Mouse (Mus musculus) forebrain, embryonic 11.5 days (tissue): ENCODE measurements around the gene Abi2. TPM values are rescaled to one million over a fixed set of nuclear protein-coding genes. Genes with fewer than 3 reads are reported as not detected.

Experiments
- ATAC-seq: fragments of 200-750 bp; cut with Nextera tagmentation; replicated peaks from 2 replicates; pipeline ENCODE4 v1.8.0; 2017; ENCODE audit warnings: moderate TSS enrichment; ENCODE audit not compliant: low FRiP score
- DNase-seq: peaks from one replicate; pipeline ENCODE4 v3.0.0-alpha.2; 2017; ENCODE audit warnings: low spot score
- H3K27ac ChIP-seq: fragments of 300-500 bp; sonication (generic); 2 replicates; pipeline ENCODE4 v1.5.1; 2014; ENCODE audit warnings: low read depth, low read length
- H3K27me3 ChIP-seq: fragments of 300-500 bp; sonication (generic); 2 replicates; pipeline ENCODE4 v1.6.1; 2014; ENCODE audit warnings: mild to moderate bottlenecking, low read length, mixed read lengths; ENCODE audit not compliant: control insufficient read depth, insufficient read depth
- H3K36me3 ChIP-seq: fragments of 300-500 bp; sonication (generic); 2 replicates; pipeline ENCODE4 v1.6.1; 2014; ENCODE audit warnings: mild to moderate bottlenecking, low read length, moderate library complexity, mixed read lengths; ENCODE audit not compliant: control insufficient read depth, insufficient read depth
- H3K4me1 ChIP-seq: fragments of 300-500 bp; sonication (generic); replicated peaks from 2 replicates; pipeline ENCODE4 v1.6.1; 2014; ENCODE audit warnings: low read length, mixed read lengths; ENCODE audit not compliant: control insufficient read depth, insufficient read depth
- H3K4me2 ChIP-seq: fragments of 300-500 bp; sonication (generic); 2 replicates; pipeline ENCODE4 v1.6.1; 2014; ENCODE audit warnings: low read depth, mild to moderate bottlenecking, low read length, moderate library complexity, mixed read lengths; ENCODE audit not compliant: severe bottlenecking
- H3K4me3 ChIP-seq: fragments of 300-500 bp; sonication (generic); 2 replicates; pipeline ENCODE4 v1.5.1; 2014; ENCODE audit warnings: low read depth, low read length
- H3K9ac ChIP-seq: fragments of 300-500 bp; sonication (generic); 2 replicates; pipeline ENCODE4 v1.6.1; 2014; ENCODE audit warnings: low read length
- H3K9me3 ChIP-seq: fragments of 300-500 bp; sonication (generic); 2 replicates; pipeline ENCODE4 v1.6.1; 2016; ENCODE audit warnings: low read length, mixed read lengths; ENCODE audit not compliant: control insufficient read depth
- WGBS: fragments of 180-500 bp; shearing (Covaris S2); extraction: QIAGEN DNeasy Blood & Tissue Kit; methylation state at CpG from one replicate; pipeline ENCODE4 v1.1.7; 2014; 5-methylcytosine and 5-hydroxymethylcytosine counted together
- polyA plus RNA-seq: library from polyadenylated mRNA; unstranded; fragments of >200 nt; fragmentation: Nextera tagmentation; extraction: Ambion mirVana; gene quantifications from 2 replicates; pipeline ENCODE4 v1.2.1, GENCODE M21; 2014

Gene Abi2
- polyA plus RNA-seq, 1 experiment from 2014 or later, result 66.8 TPM

DNA sequence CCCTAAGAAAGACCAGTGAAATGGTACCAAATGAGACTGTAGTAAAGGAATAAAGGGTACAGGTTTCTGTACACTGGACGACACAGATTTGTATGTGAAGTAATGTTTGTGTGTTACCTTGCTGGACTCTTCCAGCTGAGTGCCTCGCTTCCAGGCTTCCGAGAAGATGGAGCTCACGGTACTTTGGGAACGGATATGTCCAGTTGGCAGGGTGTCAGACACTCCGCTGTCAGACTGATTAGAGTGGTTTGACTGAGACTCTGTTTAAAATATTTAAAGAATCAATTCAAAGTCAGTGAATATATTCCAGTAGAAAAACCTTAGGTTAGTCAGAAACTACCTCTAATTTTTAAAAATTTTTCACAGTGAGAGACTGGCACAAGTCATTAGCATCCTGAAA is 84.0 kb downstream of the Abi2 start:
- 90% methylated on average over 6 of the region's 6 CpGs for WGBS
- Histone ChIP-seq H3K27ac (no peak overlapping the region), H3K4me3 (no peak overlapping the region), H3K27me3 (no peaks in the 10 kb centered on the region), H3K4me1 (no peaks in the 10 kb centered on the region), H3K9me3 (no peaks in the 10 kb centered on the region), H3K36me3 (no peaks in the 10 kb centered on the region; the same call in 1 of the 2 replicates), H3K9ac (no peak overlapping the region), H3K4me2 (no peak overlapping the region)
- ATAC-seq, result no peak
- DNase-seq, result no peak

DNA sequence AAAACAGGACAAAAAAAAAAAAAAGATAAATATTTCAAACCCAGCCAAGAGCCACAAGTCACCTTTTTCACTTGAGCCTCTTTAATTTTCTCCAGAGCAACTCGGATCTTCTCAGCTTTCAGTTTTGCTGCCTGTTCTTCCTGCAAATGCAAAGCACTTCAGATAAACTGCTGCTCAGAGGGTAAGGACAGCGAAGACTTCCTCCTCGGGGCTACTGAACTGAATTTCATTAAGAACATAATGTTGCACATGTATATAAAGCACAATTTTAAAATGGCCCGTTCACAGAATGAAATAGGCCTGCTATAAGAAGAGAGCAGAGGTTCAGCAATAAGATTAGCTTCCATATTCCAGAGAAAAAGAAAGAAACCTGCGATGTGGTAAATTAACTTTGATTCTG is 94.0 kb downstream of the Abi2 start:
- no peak overlapping the region for H3K4me3 ChIP-seq
- H3K9me3 ChIP-seq, result no peaks in the 10 kb centered on the region
- DNase-seq (no peak), ATAC-seq (no peak)
- no peak overlapping the region for H3K27ac ChIP-seq
- H3K4me2 ChIP-seq, result no peak overlapping the region
- WGBS, result 84% methylated on average over 5 of the region's 5 CpGs
- H3K4me1 ChIP-seq, result no peaks in the 10 kb centered on the region
- no peaks in the 10 kb centered on the region; the same call in 1 of the 2 replicates for H3K36me3 ChIP-seq
- H3K9ac ChIP-seq, result no peak overlapping the region
- no peaks in the 10 kb centered on the region for H3K27me3 ChIP-seq

DNA sequence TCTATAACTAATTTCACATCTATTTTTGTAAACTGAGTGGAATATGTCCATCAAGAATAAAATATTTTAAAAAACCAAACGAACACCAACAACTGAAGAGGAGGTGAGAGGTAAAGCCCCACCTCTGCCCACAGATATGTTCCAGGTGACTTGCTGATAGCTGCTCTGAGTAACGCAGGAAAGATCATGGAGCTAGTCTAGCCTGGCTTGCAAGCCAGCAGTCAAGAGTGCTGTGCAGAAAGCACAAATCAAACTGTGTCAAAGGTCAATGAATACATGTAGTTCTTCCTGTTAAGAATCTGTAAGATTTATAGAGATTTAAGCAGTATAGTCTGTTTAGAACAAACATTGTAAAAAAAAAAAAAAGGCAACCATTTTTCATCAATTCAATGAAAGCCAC is 101.2 kb downstream of the Abi2 start:
- H3K4me1 ChIP-seq, result no peaks in the 10 kb centered on the region
- ATAC-seq (no peak), DNase-seq (no peak)
- no peaks in the 10 kb centered on the region for H3K36me3 ChIP-seq
- H3K27me3 ChIP-seq, result no peaks in the 10 kb centered on the region
- 81% methylated on average over 2 of the region's 2 CpGs for WGBS
- no peaks in the 10 kb centered on the region for H3K9me3 ChIP-seq
- H3K9ac ChIP-seq, result no peak overlapping the region
- no peak overlapping the region for H3K4me3 ChIP-seq
- no peak overlapping the region for H3K27ac ChIP-seq
- no peak overlapping the region for H3K4me2 ChIP-seq

DNA sequence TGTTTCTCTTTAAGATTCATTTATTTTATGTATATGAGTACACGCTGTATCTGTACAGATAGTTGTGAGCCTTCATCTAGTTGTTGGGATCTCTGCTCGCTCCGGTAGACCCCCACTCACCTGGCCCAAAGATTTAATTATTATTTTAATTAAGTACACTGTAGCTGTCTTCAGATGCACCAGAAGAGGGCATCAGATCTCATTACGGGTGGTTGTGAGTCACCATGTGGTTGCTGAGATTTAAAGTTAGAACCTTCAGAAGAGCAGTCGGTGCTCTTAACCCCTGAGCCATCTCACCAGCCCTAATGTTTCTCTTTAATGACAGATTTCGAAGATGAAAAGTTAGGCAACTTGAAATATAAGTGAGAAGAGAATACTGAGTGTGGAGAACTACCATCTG is 120.7 kb downstream of the Abi2 start:
- H3K27ac ChIP-seq, result no peak overlapping the region
- WGBS, result 90% methylated on average over 6 of the region's 6 CpGs
- no peaks in the 10 kb centered on the region for H3K9me3 ChIP-seq
- H3K4me3 ChIP-seq, result no peak overlapping the region
- no peaks in the 10 kb centered on the region for H3K4me1 ChIP-seq
- DNase-seq (no peak), ATAC-seq (no peak)
- no peaks in the 10 kb centered on the region for H3K27me3 ChIP-seq
- no peak overlapping the region for H3K9ac ChIP-seq
- no peak overlapping the region for H3K4me2 ChIP-seq
- H3K36me3 ChIP-seq, result no peaks in the 10 kb centered on the region; the same call in 1 of the 2 replicates

DNA sequence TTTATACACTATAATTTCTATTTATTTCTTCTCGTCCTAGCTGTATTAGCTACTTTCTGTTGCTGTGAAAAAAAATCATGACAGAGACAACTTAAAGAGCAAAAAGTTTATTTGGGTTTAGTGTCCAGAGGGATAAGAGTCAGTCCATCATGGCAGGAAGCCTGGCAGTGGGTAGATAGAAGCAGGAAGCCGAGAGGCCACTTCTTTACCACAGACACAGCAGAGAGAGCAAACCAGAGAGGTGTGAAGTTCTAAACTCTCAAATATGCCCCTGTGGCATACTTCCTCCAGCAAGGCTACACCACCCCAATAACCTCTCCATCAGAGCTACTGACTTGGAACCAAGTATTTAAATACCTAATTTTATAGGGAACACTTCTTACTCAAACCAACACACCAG is 121.2 kb downstream of the Abi2 start:
- no peak overlapping the region for H3K4me3 ChIP-seq
- no peak for DNase-seq
- no peaks in the 10 kb centered on the region for H3K4me1 ChIP-seq
- no peak for ATAC-seq
- H3K9me3 ChIP-seq, result no peaks in the 10 kb centered on the region
- H3K36me3 ChIP-seq, result no peaks in the 10 kb centered on the region; the same call in 1 of the 2 replicates
- no peak overlapping the region for H3K9ac ChIP-seq
- no peaks in the 10 kb centered on the region for H3K27me3 ChIP-seq
- WGBS, result 86% methylated on average over 2 of the region's 2 CpGs
- no peak overlapping the region for H3K4me2 ChIP-seq
- H3K27ac ChIP-seq, result no peak overlapping the region

Other genes with a start within 250 kb of the Abi2 start
- gene Nbeal1, start 229.0 kb upstream of the Abi2 start, polyA plus RNA-seq, result 7.9 and 9.5 TPM in 2 replicates
- gene Cyp20a1, start 66.3 kb upstream of the Abi2 start, polyA plus RNA-seq, result 17.1 and 17.6 TPM in 2 replicates
- 24.0 and 25.1 TPM in 2 replicates for gene Raph1, start 157.5 kb downstream of the Abi2 start, polyA plus RNA-seq